Mouse (Mus musculus) hematopoietic stem cell, adult 5-6 weeks (primary cell): Measurements from ENCODE around the gene Ubash3a. TPM values are rescaled to one million over a fixed set of nuclear protein-coding genes. Genes with fewer than 3 reads are reported as not detected.

ENCODE experiments used
- ATAC-seq, 2 experiments: fragments of 125-278 bp in 1 of 2; replicated peaks in 1 of 2; 2 replicates each; pipeline ENCODE4 v1.8.0; 2016 to 2017; ENCODE audit warnings: inconsistent platforms in 2 of 2, mild to moderate bottlenecking in 2 of 2, moderate number of reproducible peaks in 2 of 2, low read depth in 1 of 2, moderate TSS enrichment in 1 of 2; ENCODE audit not compliant: low FRiP score in 2 of 2, poor library complexity in 2 of 2, severe bottlenecking in 2 of 2, insufficient read depth in 1 of 2, low TSS enrichment in 1 of 2
- total RNA-seq: library from RNA; stranded (forward); fragments of 172-1452, 232-1000 nt; gene quantifications from 2 replicates; pipeline ENCODE4 v1.2.3, GENCODE M21; 2017

Gene Ubash3a
- total RNA-seq: 24.5 and 39.6 TPM in 2 replicates

- ATAC-seq: peak; percentile 44 to 63; a peak in 2 of 4 replicates
Observed at GRCm38 (mm10) chr17:31207771-31208334, at the start of gene Ubash3a. TSS of gene Ubash3a (plus strand) at chr17:31207873.

- no peak for ATAC-seq
Observed at GRCm38 (mm10) chr17:31157921-31158320, 49.8 kb upstream of the Ubash3a start.

- no peak for ATAC-seq
Observed at GRCm38 (mm10) chr17:31160291-31160690, 47.4 kb upstream of the Ubash3a start.

GRCm38 (mm10) chr17:31162607-31163006 is 45.1 kb upstream of the Ubash3a start:
- ATAC-seq: peak in 1 of 2 experiments; percentile 39; a peak in 1 of 4 replicates

GRCm38 (mm10) chr17:31163821-31164220 is 43.9 kb upstream of the Ubash3a start:
- no peak for ATAC-seq

GRCm38 (mm10) chr17:31165127-31165526 is 42.5 kb upstream of the Ubash3a start, which contains the start of gene Tff1:
TSS of gene Tff1 (minus strand) at chr17:31165277.
- no peak for ATAC-seq

GRCm38 (mm10) chr17:31169796-31170195 is 37.9 kb upstream of the Ubash3a start:
- ATAC-seq: no peak

- ATAC-seq: peak; percentile 65 to 76
Observed at GRCm38 (mm10) chr17:31176321-31176720, 31.4 kb upstream of the Ubash3a start.

GRCm38 (mm10) chr17:31181490-31181889 is 26.2 kb upstream of the Ubash3a start:
- peak; percentile 47 to 62; a peak in 3 of 4 replicates for ATAC-seq

GRCm38 (mm10) chr17:31183180-31183974 is 24.3 kb upstream of the Ubash3a start:
- no peak for ATAC-seq

- no peak for ATAC-seq
Observed at GRCm38 (mm10) chr17:31184269-31184990, 23.2 kb upstream of the Ubash3a start.

GRCm38 (mm10) chr17:31187370-31187769 is 20.3 kb upstream of the Ubash3a start:
- ATAC-seq: peak; percentile 71 to 85

- no peak for ATAC-seq
Observed at GRCm38 (mm10) chr17:31191825-31192224, 15.8 kb upstream of the Ubash3a start.

- no peak for ATAC-seq
Observed at GRCm38 (mm10) chr17:31192663-31193062, 15.0 kb upstream of the Ubash3a start.

- ATAC-seq: no peak
Observed at GRCm38 (mm10) chr17:31193360-31193759, 14.3 kb upstream of the Ubash3a start.

GRCm38 (mm10) chr17:31195207-31195606 is 12.5 kb upstream of the Ubash3a start:
- ATAC-seq: no peak

- peak in 1 of 2 experiments; percentile 55; a peak in 2 of 4 replicates for ATAC-seq
Observed at GRCm38 (mm10) chr17:31196283-31196682, 11.4 kb upstream of the Ubash3a start.

GRCm38 (mm10) chr17:31198877-31199276 is 8.8 kb upstream of the Ubash3a start, which contains the start of gene Tmprss3:
TSS of gene Tmprss3 (minus strand) at chr17:31198977.
- ATAC-seq: no peak
